Mouse (Mus musculus): Measurements from ENCODE around the gene Zfp219. TPM values are rescaled to one million over a fixed set of nuclear protein-coding genes. Genes with fewer than 3 reads are reported as not detected.

Gene Zfp219
- polyA plus RNA-seq, 1 experiment from 2014 or later: 31.1 TPM

- no peak overlapping the region for H3K27ac ChIP-seq
- no peaks in the 10 kb centered on the region for H3K36me3 ChIP-seq
- H3K4me3 ChIP-seq: no peak overlapping the region
- H3K27me3 ChIP-seq (ENCODE audit: insufficient read depth, poor library complexity, severe bottlenecking): no peaks in the 10 kb centered on the region
- no peak for DNase-seq (ENCODE audit: low spot score)
- WGBS: 85% methylated on average over 2 of the region's 2 CpGs
- no peaks in the 10 kb centered on the region for H3K9me3 ChIP-seq
- H3K4me1 ChIP-seq: peaks cover 25% of the 10 kb centered on the region
Measured at GRCm38 (mm10) chr14:52024133-52024532, 3.6 kb upstream of the Zfp219 start.

DNA sequence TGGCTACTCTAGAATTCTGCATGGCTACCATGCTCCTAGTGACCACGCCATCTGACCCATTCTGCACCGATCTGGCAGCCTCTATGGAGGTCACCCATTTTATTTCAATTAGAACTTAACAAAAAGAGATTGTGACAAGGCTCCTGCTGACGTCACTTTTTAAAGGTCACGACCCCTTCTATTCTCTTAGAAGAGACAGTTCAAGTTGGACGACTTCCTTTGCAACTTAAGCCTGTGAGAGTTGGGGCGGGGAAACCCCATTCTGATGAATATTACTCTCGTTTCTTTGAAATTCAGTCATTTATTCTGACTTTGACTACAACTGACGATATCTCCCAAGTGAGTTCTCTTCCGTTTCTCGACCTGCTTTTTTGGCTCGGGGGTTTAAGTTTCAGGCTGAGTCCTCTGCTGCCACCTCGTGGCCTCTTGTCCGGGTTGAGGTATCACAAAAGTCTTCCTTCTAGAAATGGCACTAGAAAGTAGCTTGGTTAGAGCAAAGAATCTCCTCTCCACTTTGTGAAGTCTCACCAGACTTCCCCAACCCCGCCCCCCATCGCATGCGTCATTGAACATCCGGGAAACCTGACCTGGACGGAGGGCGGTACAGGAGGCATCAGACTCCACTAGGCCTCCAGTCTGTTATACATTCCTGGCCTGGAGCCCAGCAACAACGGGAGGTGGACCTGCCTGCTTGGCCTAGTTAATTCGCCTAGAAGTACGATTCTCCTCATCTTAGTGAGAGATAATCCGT lies 2.4 kb upstream of the Zfp219 start:
- peak; percentile 92 for DNase-seq (ENCODE audit: low spot score)
- Histone ChIP-seq H3K36me3 (no peaks in the 10 kb centered on the region), H3K4me1 (peaks cover 36% of the 10 kb centered on the region), H3K27ac (peak overlapping the region; percentile 85), H3K4me3 (peak overlapping the region; percentile 52), H3K9me3 (no peaks in the 10 kb centered on the region), H3K27me3 (ENCODE audit: insufficient read depth, poor library complexity, severe bottlenecking) (no peaks in the 10 kb centered on the region)
- 6% methylated on average over 23 of the region's 23 CpGs for WGBS

GRCm38 (mm10) chr14:52022244-52022708 lies 1.7 kb upstream of the Zfp219 start:
- peak overlapping the region; percentile 85 for H3K27ac ChIP-seq
- no peaks in the 10 kb centered on the region for H3K27me3 ChIP-seq (ENCODE audit: insufficient read depth, poor library complexity, severe bottlenecking)
- WGBS: 59% methylated on average over 3 of the region's 3 CpGs
- no peaks in the 10 kb centered on the region for H3K36me3 ChIP-seq
- peak overlapping the region; percentile 52 for H3K4me3 ChIP-seq
- no peak for DNase-seq (ENCODE audit: low spot score)
- no peaks in the 10 kb centered on the region for H3K9me3 ChIP-seq
- H3K4me1 ChIP-seq: peaks cover 41% of the 10 kb centered on the region

DNA sequence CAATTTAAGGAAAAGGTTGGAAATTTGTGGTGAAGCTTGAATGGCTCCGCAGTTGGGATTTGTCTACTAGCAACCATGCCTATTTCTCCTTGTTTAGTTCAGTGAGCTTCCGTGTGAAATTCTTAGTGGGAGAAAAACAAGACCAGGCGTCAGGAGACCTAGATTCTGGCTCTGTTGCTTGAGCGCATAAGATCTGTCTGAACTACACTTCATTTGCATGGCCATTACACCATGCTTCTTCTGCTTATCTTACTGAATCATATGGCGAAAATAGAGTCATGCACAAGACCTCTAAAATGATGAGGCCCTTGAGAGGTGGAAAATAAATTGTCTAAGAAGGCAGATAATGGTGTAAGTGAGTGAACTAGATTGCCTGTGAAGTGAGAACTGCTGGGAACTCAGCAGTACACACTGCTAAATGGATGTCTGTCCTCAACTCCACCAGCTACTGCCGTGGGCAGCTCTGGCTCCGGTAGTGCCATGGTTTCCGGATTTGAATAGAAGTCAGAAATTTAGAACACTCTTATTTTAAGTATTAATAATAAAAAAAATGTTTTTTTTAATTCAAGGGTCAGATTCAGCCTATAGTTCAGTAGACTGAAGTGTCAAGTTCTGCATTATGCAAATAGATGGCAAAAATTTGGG lies 1.2 kb upstream of the Zfp219 start:
- Histone ChIP-seq H3K27me3 (ENCODE audit: insufficient read depth, poor library complexity, severe bottlenecking) (no peaks in the 10 kb centered on the region), H3K9me3 (no peaks in the 10 kb centered on the region), H3K4me3 (no peak overlapping the region), H3K27ac (peak overlapping the region; percentile 100; the same call in 1 of the 2 replicates), H3K36me3 (no peaks in the 10 kb centered on the region), H3K4me1 (peaks cover 47% of the 10 kb centered on the region)
- WGBS: 88% methylated on average over 8 of the region's 8 CpGs
- DNase-seq (ENCODE audit: low spot score): peak; percentile 52

DNA sequence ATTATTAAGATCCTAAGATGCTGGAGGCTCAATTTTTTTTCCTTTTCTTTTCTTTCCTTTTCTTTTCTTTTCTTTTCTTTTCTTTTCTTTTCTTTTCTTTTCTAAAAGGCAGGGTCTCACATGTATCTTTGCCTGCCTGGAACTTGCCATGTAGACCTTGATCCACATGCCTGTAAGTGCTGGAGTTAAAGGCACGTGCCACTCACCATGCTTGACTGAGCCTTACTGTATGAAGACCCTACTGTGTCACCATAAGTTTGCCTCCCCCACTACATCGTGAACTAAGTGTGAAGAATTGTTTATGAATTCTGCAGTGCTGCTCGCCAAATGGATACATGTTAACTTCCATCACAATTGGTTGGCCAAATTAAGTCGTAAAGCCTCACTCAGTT lies 601 bp upstream of the Zfp219 start:
- peak overlapping the region; percentile 74; the same call in 1 of the 2 replicates for H3K4me3 ChIP-seq
- no peaks in the 10 kb centered on the region for H3K36me3 ChIP-seq
- WGBS: 81% methylated on average over 4 of the region's 4 CpGs
- H3K27ac ChIP-seq: peak overlapping the region; percentile 100
- peak; percentile 74 for DNase-seq (ENCODE audit: low spot score)
- no peaks in the 10 kb centered on the region for H3K27me3 ChIP-seq (ENCODE audit: insufficient read depth, poor library complexity, severe bottlenecking)
- H3K9me3 ChIP-seq: no peaks in the 10 kb centered on the region
- H3K4me1 ChIP-seq: peaks cover 52% of the 10 kb centered on the region

GRCm38 (mm10) chr14:52019590-52020340 lies 768 bp downstream of the Zfp219 start:
- H3K36me3 ChIP-seq: no peaks in the 10 kb centered on the region
- H3K4me3 ChIP-seq: peak overlapping the region; percentile 74
- no peaks in the 10 kb centered on the region for H3K27me3 ChIP-seq (ENCODE audit: insufficient read depth, poor library complexity, severe bottlenecking)
- peaks cover 62% of the 10 kb centered on the region for H3K4me1 ChIP-seq
- under 1% methylated on average over 74 of the region's 74 CpGs for WGBS
- peak; percentile 99 for DNase-seq (ENCODE audit: low spot score)
- peak overlapping the region; percentile 100 for H3K27ac ChIP-seq
- H3K9me3 ChIP-seq: no peaks in the 10 kb centered on the region

- no peaks in the 10 kb centered on the region for H3K27me3 ChIP-seq (ENCODE audit: insufficient read depth, poor library complexity, severe bottlenecking)
- H3K27ac ChIP-seq: peak overlapping the region; percentile 100
- WGBS: 38% methylated on average over 12 of the region's 12 CpGs
- H3K4me1 ChIP-seq: peaks cover 62% of the 10 kb centered on the region
- DNase-seq (ENCODE audit: low spot score): no peak
- H3K36me3 ChIP-seq: no peaks in the 10 kb centered on the region
- H3K9me3 ChIP-seq: no peaks in the 10 kb centered on the region
- H3K4me3 ChIP-seq: peak overlapping the region; percentile 74
Measured at GRCm38 (mm10) chr14:52019051-52019589, 1.4 kb downstream of the Zfp219 start.

DNA sequence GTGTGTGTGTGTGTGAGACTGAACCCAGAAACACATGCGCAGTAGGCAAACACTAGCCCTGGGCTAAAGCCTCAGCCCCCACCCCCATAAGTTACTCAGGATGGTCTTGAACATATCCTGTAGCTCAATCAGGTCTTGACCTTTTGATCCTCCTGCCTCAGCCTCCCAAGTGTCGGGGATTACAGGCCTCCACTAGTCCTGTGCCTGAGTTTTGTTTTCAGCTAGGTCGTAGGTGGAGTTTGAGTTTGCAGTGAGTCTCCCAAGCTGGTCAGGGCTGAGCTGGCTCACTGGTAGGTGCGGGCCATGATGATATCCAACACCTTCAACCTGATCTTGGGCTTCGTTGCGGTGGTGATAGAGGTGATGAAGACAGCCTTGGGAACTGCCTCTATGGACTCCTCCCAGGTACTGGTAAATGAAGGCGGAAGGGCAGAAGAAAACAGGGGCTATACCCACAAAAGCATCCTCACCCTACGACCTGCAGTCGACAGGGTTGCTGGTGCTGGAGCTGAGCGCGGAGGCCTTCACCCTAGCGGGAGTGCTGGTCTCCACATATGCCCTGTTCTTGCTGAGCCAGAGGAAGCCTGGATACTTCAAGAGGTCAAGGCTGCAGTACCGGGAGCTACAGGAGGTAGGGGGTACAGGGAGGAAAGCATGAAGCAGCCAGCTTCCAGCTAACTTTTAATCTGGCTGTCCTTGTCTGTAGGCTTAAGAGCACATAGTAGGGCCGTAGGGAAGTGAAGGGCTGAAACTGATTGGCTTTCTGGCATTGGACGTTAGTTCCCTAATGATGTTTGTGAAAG lies 2.1 kb downstream of the Zfp219 start:
- H3K27ac ChIP-seq: peak overlapping the region; percentile 100
- H3K9me3 ChIP-seq: no peaks in the 10 kb centered on the region
- peak overlapping the region; percentile 74 for H3K4me3 ChIP-seq
- H3K27me3 ChIP-seq (ENCODE audit: insufficient read depth, poor library complexity, severe bottlenecking): no peaks in the 10 kb centered on the region
- peak; percentile 75 for DNase-seq (ENCODE audit: low spot score)
- peaks cover 60% of the 10 kb centered on the region for H3K4me1 ChIP-seq
- WGBS: 90% methylated on average over 15 of the region's 15 CpGs
- no peaks in the 10 kb centered on the region for H3K36me3 ChIP-seq

DNA sequence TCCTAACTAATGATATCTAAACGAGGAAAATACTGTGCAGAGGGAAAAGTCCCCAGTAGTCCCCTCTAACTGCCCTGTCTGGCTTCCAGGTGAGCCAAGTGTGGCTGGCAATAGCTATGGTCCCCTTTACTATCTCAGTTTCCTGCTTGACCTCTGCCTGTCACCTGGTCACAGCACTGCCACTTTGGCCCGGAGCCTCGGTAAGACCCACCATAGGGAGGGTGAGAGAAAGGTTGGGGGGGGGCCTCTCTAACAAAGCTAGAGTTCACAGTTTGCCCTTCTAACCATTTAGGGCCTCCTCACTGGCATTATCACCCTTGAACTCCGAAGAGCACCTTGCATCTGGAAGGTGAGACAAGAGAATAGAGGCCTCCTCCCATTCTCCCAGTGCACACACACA lies 2.9 kb downstream of the Zfp219 start:
- Histone ChIP-seq H3K4me1 (peaks cover 59% of the 10 kb centered on the region), H3K27ac (no peak overlapping the region), H3K36me3 (no peaks in the 10 kb centered on the region), H3K9me3 (no peaks in the 10 kb centered on the region), H3K4me3 (no peak overlapping the region), H3K27me3 (ENCODE audit: insufficient read depth, poor library complexity, severe bottlenecking) (no peaks in the 10 kb centered on the region)
- peak; percentile 66 for DNase-seq (ENCODE audit: low spot score)
- 76% methylated on average over 4 of the region's 4 CpGs for WGBS

DNA sequence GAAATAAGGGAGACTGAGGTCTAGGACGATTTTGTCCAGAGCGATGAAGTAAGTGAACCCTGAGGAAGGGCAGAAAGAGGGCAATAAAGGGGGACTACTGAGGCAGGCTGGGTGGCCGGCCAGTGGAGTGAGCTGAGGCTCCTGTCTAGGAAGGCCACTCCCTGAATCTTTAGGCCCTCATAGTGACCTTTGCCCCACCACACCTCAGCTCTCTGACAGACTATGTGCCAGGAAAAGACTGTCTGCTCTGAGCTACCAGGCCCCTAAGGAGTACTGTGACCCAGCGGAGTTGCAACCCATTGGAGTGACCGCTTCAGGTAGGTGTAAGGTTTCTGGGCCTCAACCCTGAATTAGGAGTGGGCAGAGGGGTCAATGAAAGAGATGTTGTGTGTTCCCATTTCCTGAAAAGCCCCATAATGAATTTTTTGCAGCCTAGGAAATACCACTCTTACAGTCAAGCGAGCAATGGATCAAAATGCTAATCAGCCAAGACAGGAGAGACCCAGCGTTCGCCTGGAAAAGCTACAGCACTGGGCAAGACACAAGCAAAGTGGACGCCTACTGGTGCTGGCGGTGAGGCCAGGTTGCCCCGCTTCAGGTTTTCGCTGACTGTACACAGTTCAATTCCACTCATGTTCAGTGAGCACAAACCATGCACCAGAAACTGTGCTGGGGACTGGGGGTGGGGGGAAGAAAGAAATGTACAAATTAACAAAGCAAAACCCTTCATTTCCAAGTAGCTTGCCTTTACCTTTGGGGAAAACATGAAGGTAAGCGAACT lies 3.7 kb downstream of the Zfp219 start:
- 83% methylated on average over 13 of the region's 13 CpGs for WGBS
- DNase-seq (ENCODE audit: low spot score): no peak
- Histone ChIP-seq H3K9me3 (no peaks in the 10 kb centered on the region), H3K36me3 (no peaks in the 10 kb centered on the region), H3K4me1 (peaks cover 58% of the 10 kb centered on the region), H3K27me3 (ENCODE audit: insufficient read depth, poor library complexity, severe bottlenecking) (no peaks in the 10 kb centered on the region), H3K4me3 (no peak overlapping the region), H3K27ac (peak overlapping the region; percentile 97)

DNA sequence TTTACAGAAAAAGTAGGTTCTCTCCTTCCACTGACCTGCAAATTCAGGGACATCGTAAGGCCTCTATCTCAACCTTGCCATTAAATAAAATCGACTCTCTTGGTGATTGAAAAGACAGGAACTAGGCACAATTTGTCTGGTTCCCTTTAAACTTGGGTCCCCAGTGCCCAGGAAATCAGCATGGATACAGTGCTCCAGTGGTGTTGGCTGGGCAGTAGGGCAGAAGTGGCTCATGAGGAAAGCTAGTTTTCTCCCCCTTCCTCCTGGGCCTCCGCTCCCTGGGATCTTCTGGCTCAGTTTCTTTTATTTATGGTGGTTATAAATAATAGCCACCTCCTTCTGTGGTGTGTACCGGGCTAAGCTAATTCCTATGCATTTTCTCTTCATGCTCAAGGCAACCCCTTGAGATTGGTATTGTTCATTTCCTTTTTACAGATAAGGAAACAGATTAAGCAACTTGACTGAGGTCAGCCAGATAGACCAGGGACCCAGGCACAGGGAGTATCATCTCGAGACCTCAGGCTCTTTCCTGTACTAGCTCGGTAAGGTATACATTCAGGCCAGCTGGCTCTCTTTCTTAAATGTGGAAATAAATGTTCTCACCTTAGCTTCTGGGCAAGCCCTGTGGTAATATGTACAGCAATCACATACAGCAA lies 5.0 kb downstream of the Zfp219 start, which contains the start of gene Tmem253:
Gene Tmem253, plus strand, starts transcription at position 214 of the 656 bp plus-strand sequence.
- H3K27ac ChIP-seq: peak within 1 kb of the TSS; percentile 97
- 43% methylated on average over 6 of the region's 6 CpGs for WGBS
- H3K4me1 ChIP-seq: peaks cover 61% of the 10 kb centered on the region
- peak within 1 kb of the TSS; percentile 82 for H3K4me3 ChIP-seq
- no peaks in the 10 kb centered on the region for H3K27me3 ChIP-seq (ENCODE audit: insufficient read depth, poor library complexity, severe bottlenecking)
- H3K36me3 ChIP-seq: no peaks in the 10 kb centered on the region
- no peaks in the 10 kb centered on the region for H3K9me3 ChIP-seq
- DNase-seq (ENCODE audit: low spot score): no peak

Measured in heart, embryonic 10.5 days (tissue).